Mouse (Mus musculus) hematopoietic stem cell, adult 5-6 weeks (primary cell): ENCODE results near the gene Tdrd9. TPM values are rescaled to one million over a fixed set of nuclear protein-coding genes. Genes with fewer than 3 reads are reported as not detected.
"Not testable (repeated sequence)": the region's sequence is repeated elsewhere in the genome, so short reads cannot be mapped to it uniquely, and the experiment has no call there.

Experiments
- ATAC-seq, 2 experiments: fragments of 125-278 bp in 1 of 2; replicated peaks in 1 of 2; 2 replicates each; pipeline ENCODE4 v1.8.0; 2016 to 2017; ENCODE audit warnings: inconsistent platforms in 2 of 2, mild to moderate bottlenecking in 2 of 2, moderate number of reproducible peaks in 2 of 2, low read depth in 1 of 2, moderate TSS enrichment in 1 of 2; ENCODE audit not compliant: low FRiP score in 2 of 2, poor library complexity in 2 of 2, severe bottlenecking in 2 of 2, insufficient read depth in 1 of 2, low TSS enrichment in 1 of 2
- total RNA-seq: library from RNA; stranded (forward); fragments of 172-1452, 232-1000 nt; gene quantifications from 2 replicates; pipeline ENCODE4 v1.2.3, GENCODE M21; 2017

Gene Tdrd9
- total RNA-seq, 1 experiment from 2014 or later = 0.30 TPM

DNA sequence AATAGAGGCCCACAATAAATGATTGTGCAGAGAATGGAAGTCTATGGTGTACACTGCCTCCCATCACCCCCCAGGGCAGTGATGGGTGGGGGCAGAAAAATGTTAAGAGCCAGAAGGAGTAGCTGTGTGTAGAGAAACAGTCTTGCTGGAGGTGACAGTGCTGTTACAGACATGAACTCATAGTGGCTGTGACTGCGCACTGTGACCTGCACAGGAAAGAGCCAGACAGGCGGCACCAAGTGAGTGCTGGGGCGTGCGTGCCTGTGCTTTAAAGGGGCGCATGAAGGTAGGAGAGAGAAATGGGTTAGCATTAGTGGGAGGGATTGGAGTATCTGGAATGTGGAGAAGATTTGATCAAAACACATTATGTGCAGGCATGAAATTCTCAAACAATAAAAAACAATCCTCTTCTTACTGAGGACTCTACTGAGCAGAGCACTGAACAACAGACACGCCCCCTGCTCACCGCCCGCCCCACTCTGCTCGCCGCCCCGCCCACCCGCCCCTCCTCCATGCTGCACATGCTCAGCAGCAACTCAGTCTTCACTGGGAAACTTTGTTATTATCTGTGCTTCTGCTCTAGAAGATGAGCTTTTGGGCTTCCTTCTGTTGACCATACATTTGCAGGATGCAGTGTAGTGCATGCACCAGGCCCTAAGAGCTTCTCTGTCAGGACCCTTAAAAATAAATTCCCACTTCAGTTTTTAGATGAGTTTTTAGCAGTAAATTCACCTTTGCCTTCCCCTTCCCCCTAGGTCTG is 41.3 kb downstream of the Tdrd9 start:
- no peak for ATAC-seq

DNA sequence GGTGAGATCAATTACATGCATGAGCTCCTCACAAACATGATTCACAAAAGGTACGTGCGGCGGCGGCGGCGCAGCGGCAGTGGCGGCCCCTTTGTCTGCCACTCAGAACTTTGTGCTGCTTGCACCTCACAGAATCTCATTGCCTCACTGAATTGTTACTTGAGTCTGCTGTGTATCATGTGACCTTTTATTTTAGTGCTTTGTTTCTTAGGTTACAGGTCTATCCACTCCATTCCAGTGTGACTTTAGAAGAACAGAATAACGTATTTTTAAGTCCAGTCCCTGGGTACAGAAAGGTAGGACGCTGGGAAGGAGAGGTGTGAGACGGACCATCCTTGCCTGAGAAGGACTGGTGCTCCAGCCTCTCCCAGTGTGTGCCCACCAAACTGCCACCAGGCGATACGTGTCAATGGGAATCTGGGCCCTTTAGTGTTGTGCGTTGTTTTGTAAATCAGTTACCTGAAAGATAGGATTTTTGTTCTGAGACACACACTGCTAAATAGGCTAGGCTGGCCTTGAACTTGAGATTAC is 42.0 kb downstream of the Tdrd9 start:
- no peak for ATAC-seq

DNA sequence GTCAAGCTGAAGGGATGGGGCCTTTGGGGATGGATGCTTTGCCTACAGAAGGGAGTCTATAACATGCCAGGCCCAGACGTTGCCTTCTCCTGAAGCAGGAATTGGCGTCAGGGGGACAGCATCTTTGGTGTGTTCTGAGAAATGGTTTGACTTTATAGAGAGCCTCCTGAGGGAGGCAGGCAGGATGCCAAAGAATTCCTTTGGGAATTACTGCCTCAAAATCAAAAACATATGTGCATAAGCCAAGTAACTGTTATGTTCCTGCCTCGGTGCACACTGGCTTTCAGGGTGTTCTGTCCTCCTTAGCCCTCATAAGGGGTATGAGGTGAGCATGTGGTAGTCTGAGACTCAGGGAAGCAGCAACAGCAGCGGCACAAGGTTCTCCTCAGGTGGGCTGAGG is 45.0 kb downstream of the Tdrd9 start:
- no peak for ATAC-seq

DNA sequence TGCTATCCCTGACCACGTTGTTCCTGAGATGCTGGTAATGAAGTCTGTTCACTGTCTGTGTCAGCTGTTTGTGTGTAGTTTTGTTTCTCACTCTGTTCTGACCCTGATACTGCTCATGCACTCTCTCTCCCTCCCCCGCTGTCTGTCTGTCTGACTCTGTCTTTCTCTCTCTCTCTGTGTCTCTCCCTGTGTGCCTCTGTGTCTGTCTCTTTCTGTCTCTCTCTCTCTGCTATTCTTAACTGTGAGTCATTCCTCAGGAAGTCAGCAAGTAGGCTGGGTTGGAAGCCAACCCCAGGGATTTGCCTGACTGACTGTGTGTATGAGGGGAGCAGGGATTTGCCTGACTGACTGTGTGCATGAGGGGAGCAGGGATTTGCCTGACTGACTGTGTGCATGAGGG is 51.9 kb downstream of the Tdrd9 start:
- no peak for ATAC-seq

DNA sequence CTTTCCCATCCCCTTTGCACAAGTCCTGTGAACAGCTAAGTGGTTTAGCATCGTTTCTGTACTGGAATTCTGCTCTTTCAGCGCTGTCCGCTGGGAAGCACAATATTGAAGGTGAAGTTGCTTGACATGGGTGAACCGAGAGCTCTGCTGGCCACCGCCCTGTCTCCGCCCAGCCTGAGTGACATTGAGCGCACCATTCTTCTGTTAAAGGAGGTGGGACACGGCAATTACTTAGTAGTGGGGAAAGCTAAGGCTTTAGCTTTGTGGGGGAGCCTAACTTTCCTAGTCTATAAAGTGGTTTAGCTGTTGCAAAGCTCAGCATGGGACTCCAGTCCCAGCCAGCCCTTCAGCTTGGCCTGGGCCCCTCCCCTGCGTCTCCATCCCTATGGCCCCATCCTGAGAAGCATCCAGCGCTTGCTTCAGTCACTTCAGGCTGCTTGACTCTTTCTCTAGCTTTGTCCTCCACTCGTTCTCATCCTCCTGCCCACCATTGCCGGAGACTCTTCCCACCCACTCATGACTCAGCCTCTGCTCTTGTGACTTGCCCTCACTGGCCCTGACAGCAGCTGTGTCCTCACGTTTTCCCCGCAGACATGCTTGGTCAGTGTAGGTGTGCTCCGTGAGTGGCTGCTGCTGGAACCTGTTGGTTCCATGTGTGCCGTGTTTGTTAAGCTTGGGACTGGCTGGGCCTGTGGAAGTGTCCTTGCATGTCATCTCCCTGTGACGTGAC is 53.4 kb downstream of the Tdrd9 start:
- no peak for ATAC-seq

DNA sequence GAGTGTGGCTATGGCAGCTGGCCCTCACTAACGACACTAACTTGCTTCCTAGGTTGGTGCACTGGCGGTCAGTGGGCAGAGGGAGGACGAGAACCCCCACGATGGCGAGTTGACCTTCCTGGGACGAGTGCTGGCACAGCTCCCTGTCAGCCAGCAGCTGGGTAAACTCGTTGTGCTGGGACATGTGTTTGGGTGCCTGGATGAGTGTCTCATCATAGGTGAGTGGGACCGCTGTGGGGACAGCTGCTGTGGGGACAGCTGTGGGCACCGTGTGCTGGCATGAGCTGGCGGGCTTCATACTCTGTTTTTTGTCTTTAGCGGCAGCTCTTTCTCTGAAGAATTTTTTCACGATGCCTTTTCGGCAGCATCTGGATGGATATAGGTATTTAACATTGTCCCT is 54.1 kb downstream of the Tdrd9 start:
- no peak for ATAC-seq

DNA sequence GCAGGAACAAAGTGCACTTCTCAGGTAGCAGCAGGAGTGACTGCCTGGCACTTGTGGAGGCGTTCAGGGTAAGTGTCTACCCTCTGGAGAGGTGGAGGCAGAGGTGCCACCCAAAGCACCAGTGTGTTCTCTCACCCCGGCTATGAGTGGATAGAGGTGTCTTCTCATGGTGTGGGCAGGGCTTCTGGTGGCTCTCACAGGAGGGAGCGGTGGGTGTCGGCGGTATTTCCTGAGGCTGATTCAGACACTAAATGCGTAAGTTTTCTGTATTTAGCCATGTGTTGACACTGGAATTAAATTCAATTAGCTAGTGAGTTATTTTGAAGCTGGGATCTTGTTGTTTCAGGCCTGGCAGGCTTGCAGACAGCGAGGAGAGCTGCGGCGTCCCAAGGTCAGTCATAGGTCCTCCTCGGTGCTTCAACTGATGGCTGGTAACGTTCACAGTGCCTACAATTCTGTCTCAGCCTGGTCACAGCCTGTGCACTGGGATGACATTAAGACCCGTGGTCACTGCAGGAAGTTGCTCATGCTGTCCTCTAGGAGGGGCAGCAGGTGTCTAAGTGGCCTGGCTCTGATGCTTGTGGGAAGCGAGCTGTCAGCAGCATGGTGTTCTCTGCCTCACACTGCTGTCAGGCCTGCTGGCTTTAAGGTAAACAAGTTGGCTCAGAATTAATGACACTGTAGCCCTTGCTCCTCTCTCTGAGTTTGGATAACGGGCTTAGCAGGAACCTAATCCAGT is 54.7 kb downstream of the Tdrd9 start:
- ATAC-seq = no peak

DNA sequence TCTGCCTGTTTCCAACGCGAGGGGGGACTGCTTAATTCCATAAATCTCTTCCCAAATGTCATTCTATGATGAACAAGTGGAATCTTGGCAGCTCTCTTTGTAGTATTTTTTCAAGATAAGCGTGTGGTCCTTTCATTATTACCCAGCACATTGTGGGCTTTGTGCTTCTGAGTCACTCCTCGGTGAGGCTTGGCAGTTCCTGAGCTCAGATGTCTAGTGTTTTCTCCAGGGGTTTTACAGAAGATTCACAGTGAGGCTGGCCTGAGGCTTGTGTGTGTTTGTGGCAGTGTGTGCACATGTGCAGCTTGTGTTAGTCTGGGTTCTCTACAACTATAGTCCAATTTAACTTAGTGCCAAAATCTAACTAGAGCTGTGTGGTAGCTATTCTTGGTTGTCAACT is 56.0 kb downstream of the Tdrd9 start:
- no peak for ATAC-seq

DNA sequence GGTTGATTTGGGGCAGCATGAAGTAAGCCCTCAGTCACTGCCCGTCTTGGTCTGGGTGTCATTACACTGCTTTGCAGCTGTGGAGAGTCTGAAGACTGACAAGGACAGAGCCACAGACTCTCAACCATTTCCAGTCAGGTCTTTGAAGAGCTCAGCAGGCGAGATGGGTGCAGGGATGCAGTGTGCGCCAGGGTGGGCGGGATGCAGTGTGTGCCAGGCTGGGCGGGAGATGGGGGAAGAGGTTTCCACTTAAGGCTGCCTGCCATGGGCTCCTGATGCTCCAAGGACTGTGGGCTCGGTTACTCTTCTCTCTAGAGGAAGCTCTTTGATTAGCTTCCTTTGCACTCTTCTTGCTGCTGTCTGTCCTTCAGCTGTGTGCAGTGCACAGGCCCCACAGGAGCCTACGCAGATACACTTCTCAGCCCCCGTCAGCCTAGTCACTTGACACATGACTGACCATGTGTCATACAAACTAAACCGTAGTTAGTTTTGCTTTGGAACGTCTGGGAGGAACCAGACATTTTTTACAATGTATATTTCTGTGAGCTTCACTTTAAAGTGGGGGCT is 62.1 kb downstream of the Tdrd9 start:
- no peak for ATAC-seq

DNA sequence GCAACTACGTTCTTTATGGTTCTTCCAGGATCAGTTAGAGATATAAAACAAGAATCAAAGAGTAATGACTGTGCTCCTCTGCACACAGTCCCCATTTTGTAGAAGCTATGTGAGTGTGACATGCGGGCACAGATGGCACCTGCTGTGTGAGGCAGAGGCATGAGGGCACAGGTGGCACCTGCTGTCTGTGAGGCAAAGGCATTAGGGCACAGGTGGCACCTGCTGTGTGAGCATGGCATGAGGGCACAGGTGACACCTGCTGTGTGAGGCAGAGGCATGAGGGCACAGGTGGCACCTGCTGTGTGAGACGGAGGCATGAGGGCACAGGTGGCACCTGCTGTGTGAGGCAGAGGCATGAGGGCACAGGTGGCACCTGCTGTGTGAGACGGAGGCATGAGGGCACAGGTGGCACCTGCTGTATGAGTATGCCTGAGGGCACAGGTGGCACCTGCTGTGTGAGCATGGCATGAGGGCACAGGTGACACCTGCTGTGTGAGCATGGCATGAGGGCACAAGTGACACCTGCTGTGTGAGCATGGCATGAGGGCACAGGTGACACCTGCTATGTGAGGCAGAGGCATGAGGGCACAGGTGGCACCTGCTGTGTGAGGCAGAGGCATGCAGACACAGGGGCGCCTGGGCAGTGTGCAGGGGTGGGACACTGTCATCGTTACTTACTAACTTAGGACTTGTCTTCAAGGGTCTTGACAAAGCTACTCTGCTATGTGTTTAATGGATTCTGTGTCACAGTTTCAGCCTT is 64.2 kb downstream of the Tdrd9 start:
- ATAC-seq = not testable (repeated sequence)

DNA sequence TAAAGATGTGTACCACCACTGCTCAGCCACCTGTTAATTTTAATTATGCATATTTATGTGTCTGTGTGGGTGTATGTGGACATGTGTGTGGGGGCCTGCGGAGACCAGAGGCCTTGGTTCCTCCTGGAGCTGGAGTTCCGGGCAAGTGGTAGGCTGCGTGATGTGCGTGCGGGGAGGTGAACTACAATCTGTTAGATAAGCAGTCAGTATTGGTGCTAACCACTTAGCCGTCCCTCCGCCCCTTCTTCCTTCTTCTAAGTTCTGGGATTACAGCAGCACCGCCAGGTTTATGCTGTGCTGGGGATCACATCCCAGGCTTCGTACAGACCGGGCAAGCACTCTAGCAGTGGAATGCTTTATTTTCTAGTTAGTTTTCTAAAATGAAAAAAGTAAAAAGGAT is 67.1 kb downstream of the Tdrd9 start:
- no peak for ATAC-seq

DNA sequence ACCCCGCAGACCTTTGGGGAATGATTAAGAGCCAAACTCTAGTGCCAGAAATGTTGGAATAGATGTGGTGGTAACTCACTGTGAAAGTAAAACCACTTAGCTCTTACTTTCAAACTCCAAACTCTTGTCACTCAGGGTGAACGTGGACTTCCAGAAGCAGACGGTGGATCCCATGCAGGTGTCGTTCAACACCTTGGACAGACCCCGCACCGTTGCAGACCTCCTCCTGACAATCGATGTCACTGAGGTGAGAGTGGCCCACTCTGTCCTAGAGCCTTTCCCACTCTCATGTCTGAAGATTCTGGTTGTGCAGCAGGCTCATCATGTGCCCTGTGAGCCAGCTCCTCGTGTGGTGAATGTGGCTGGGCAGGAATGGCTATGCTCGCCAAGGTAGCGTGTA is 67.8 kb downstream of the Tdrd9 start:
- no peak for ATAC-seq

DNA sequence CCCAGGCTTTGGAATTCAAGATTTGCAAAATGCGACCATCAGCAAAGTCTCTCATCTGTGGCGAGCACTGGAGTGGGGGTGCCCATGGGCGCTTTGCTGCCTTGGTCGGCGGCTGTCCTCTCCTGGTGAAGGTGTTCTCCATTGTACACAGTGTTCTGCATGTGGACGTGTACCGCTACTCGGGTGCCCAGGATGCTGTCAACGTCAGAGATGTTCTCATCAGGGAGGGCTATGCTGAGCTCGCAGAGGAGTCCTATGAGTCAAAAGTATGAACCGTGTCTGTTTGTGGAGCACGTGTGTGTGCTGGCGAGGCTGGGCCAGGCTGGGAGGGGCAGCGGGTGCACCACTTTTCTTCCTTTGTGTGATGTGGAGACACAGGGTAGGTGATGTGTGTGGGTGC is 71.3 kb downstream of the Tdrd9 start:
- ATAC-seq = no peak

DNA sequence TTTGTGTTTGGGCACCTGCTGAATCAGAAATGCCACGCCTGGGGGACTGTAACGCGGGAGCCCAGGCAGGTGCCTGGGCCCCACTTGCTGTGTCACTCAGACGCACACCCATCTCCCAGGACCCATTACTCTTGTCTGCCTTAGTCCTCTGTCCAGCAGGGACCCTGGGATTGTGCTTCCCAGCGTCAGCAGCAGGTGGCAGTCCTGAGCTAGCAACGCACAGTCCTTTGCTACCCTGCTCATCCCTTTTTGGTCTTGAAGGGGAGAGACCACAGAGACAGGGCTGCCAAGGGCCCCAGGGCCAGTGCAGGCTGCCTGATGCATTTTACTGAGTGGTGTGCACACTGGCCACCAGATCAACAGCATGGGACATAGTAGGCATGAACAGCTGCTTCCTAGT is 106.3 kb downstream of the Tdrd9 start:
- peak; percentile 81 to 83 for ATAC-seq

DNA sequence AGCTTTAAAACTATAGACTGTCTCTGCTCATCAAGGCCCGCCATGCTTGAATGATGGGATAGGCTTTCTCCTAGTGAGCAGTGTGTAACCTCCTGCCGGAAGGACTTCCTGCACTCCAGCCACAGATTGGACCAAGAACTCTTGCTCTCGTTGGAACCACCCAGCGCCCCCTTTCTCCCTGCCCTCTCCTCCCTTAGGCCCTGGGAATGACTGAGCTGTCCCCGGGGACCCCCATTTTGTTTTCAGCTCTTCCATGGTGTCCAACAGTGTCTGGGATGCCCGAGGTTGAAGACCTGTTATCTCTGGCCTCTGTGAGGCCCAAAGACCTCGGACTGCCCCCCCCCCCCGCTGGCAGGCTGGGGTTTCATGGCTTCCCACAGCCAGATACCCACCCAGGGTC is 108.6 kb downstream of the Tdrd9 start:
- no peak for ATAC-seq

DNA sequence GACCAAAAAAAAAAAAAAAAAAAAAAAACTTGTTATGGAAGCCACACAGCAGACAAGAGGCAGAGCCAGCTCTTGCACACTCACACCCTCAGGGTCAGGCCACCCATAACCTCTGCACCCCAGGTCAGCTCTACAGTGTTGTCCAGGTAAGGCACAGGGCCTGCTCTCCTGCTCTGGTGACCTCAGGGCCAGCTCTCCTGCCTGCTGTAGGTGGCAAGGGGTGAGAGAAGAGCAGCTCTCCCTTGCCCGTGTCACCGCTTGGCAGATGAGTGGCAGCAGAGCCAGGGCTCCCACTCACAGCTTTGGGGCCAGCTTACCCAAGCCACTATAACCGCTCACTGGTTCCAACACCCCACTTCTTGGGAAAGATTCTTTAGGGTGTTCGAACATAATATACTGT is 109.6 kb downstream of the Tdrd9 start:
- ATAC-seq = no peak

DNA sequence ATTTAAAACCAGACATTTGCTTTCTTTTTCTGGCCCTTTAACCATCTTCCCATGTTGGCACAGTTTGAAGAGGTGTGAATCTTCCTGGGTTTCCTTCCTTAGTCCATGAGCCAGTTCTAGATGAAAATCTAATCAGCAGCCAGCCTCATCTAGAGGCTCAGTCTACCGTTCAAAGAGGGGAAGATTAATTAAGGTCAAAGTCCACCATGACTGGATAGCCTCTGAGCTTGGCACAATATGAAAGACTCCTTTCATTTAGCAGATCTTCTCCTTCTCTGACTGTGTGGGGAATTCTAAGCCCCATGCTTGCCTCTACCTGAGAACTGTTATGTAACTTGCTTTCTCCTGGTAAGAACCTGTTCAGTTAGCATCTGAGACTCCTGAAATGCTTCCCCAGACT is 110.9 kb downstream of the Tdrd9 start:
- ATAC-seq = no peak
